Mouse (Mus musculus) CH12.LX (cell line): Measurements from ENCODE around the gene Mcm9.

Experiments used
- BHLHE40 ChIP-seq: IDR thresholded peaks from 2 replicates; pipeline ENCODE4 v1.6.1; 2011; ENCODE audit warnings: mild to moderate bottlenecking, low read depth, low read length, improper control_type of control experiment
- CHD2 ChIP-seq: IDR thresholded peaks from 2 replicates; pipeline ENCODE4 v1.6.1; 2011; ENCODE audit warnings: low read length, improper control_type of control experiment
- CTCF ChIP-seq, 2 experiments: IDR thresholded peaks in 1 of 2; conservative IDR thresholded peaks in 1 of 2; 2 replicates each; pipeline ENCODE4 v1.5.1; 2011 to 2012; ENCODE audit warnings: low read depth in 2 of 2, low read length in 2 of 2, improper control_type of control experiment in 1 of 2, inconsistent platforms in 1 of 2, mild to moderate bottlenecking in 1 of 2, moderate library complexity in 1 of 2
- ELF1 ChIP-seq: IDR thresholded peaks from 2 replicates; pipeline ENCODE4 v1.6.1; 2014; ENCODE audit warnings: low read depth, mild to moderate bottlenecking, inconsistent platforms, low read length, improper control_type of control experiment
- ETS1 ChIP-seq: conservative IDR thresholded peaks from 2 replicates; pipeline ENCODE4 v1.6.1; 2012; ENCODE audit warnings: low read depth, mild to moderate bottlenecking, inconsistent platforms, low read length, improper control_type of control experiment, moderate library complexity
- HCFC1 ChIP-seq: IDR thresholded peaks from 2 replicates; pipeline ENCODE4 v1.6.1; 2012; ENCODE audit warnings: low read depth, mild to moderate bottlenecking, inconsistent platforms, low read length, improper control_type of control experiment
- MAZ ChIP-seq: IDR thresholded peaks from 2 replicates; pipeline ENCODE4 v1.6.1; 2012; ENCODE audit warnings: low read depth, mild to moderate bottlenecking, inconsistent platforms, low read length, improper control_type of control experiment, moderate library complexity
- MEF2A ChIP-seq: IDR thresholded peaks from 2 replicates; pipeline ENCODE4 v1.6.1; 2014; ENCODE audit warnings: low read depth, mild to moderate bottlenecking, inconsistent platforms, low read length, improper control_type of control experiment, borderline replicate concordance
- RAD21 ChIP-seq: IDR thresholded peaks from 2 replicates; pipeline ENCODE4 v1.6.1; 2011; ENCODE audit warnings: low read depth, mild to moderate bottlenecking, low read length, improper control_type of control experiment, moderate library complexity
- SMC3 ChIP-seq: IDR thresholded peaks from 2 replicates; pipeline ENCODE4 v1.6.1; 2011; ENCODE audit warnings: low read depth, low read length, improper control_type of control experiment
- ZC3H11A ChIP-seq: IDR thresholded peaks from 2 replicates; pipeline ENCODE4 v1.6.1; 2012; ENCODE audit warnings: low read depth, mild to moderate bottlenecking, inconsistent platforms, low read length, improper control_type of control experiment
- ZKSCAN1 ChIP-seq: IDR thresholded peaks from 2 replicates; pipeline ENCODE4 v1.6.1; 2012; ENCODE audit warnings: low read depth, inconsistent platforms, low read length, improper control_type of control experiment, borderline replicate concordance
- ZMIZ1 ChIP-seq: IDR thresholded peaks from 2 replicates; pipeline ENCODE4 v1.6.1; 2012; ENCODE audit warnings: low read depth, mild to moderate bottlenecking, inconsistent platforms, low read length, improper control_type of control experiment

GRCm38 (mm10) chr10:53526350-53526749 lies 103.9 kb downstream of the Mcm9 start:
- no peak for TF ChIP-seq ELF1
- TF ChIP-seq CHD2, result peak; percentile 33; the same call in 1 of the 2 replicates
- no peak for TF ChIP-seq CTCF (conservative IDR thresholded peaks at IDR 0.05 in 1 of 2, IDR thresholded peaks at IDR 0.05 in 1 of 2; ENCODE audit: low read depth in 2 of 2, low read length in 2 of 2)
- TF ChIP-seq ZKSCAN1, result no peak
- TF ChIP-seq BHLHE40, result peak; percentile 89
- 0 out of 2 replicates have a peak, but pooled peaks have one; percentile 63 for TF ChIP-seq MEF2A
- TF ChIP-seq ZC3H11A, result no peak
- TF ChIP-seq SMC3, result no peak
- no peak for TF ChIP-seq ZMIZ1
- TF ChIP-seq MAZ, result peak; percentile 94
- peak; percentile 72 for TF ChIP-seq ETS1
- no peak for TF ChIP-seq HCFC1
- no peak for TF ChIP-seq RAD21
